Mouse (Mus musculus) cerebellum, adult 9-11 months (tissue): Measurements from ENCODE around the gene Sppl2a.
A peak's percentile ranks its signal among the peaks of the same experiment; 100 is the strongest.
"Not testable (repeated sequence)": the region's sequence is repeated elsewhere in the genome, so short reads cannot be mapped to it uniquely, and the experiment has no call there.

Experiments used
- DNase-seq: peaks from one replicate; pipeline ENCODE4 v3.0.0; 2022

Sppl2a gene

GRCm38 (mm10) chr2:126932897-126933641 is at the start of gene Sppl2a:
Sppl2a (minus strand) TSS chr2:126933235.
- DNase-seq = peak; percentile 95

GRCm38 (mm10) chr2:126977428-126977827 is 44.4 kb upstream of the Sppl2a start:
- DNase-seq = no peak

- no peak for DNase-seq
These were observed 28.7 kb upstream of the Sppl2a start for GRCm38 (mm10) chr2:126961696-126962095.

- DNase-seq = no peak
These were observed 22.6 kb upstream of the Sppl2a start for GRCm38 (mm10) chr2:126955671-126956070.

GRCm38 (mm10) chr2:126951085-126951484 is 18.1 kb upstream of the Sppl2a start:
- no peak for DNase-seq

- no peak for DNase-seq
These were observed 17.4 kb upstream of the Sppl2a start for GRCm38 (mm10) chr2:126950453-126950852.

- peak; percentile 25 for DNase-seq
These were observed 16.8 kb upstream of the Sppl2a start for GRCm38 (mm10) chr2:126949856-126950255.

- DNase-seq = not testable (repeated sequence)
These were observed 16.3 kb upstream of the Sppl2a start for GRCm38 (mm10) chr2:126949297-126949696.

GRCm38 (mm10) chr2:126948231-126948630 is 15.2 kb upstream of the Sppl2a start:
- no peak for DNase-seq

GRCm38 (mm10) chr2:126947646-126948045 is 14.6 kb upstream of the Sppl2a start:
- no peak for DNase-seq

GRCm38 (mm10) chr2:126943211-126943610 is 10.2 kb upstream of the Sppl2a start:
- DNase-seq = no peak

GRCm38 (mm10) chr2:126940314-126940866 is 7.4 kb upstream of the Sppl2a start:
- DNase-seq = no peak

- DNase-seq = no peak
These were observed 5.0 kb upstream of the Sppl2a start for GRCm38 (mm10) chr2:126938069-126938468.

GRCm38 (mm10) chr2:126933921-126934320 is 886 bp upstream of the Sppl2a start:
- no peak for DNase-seq

GRCm38 (mm10) chr2:126932261-126932896 is 656 bp downstream of the Sppl2a start:
- no peak for DNase-seq

GRCm38 (mm10) chr2:126931784-126932183 is 1.3 kb downstream of the Sppl2a start:
- DNase-seq = no peak

GRCm38 (mm10) chr2:126928681-126929080 is 4.4 kb downstream of the Sppl2a start:
- no peak for DNase-seq

GRCm38 (mm10) chr2:126920358-126921060 is 12.5 kb downstream of the Sppl2a start:
- no peak for DNase-seq

GRCm38 (mm10) chr2:126916236-126916635 is 16.8 kb downstream of the Sppl2a start:
- DNase-seq = no peak

GRCm38 (mm10) chr2:126914096-126914495 is 18.9 kb downstream of the Sppl2a start:
- no peak for DNase-seq

GRCm38 (mm10) chr2:126904162-126904561 is 28.9 kb downstream of the Sppl2a start:
- DNase-seq = peak; percentile 9

GRCm38 (mm10) chr2:126897511-126897910 is 35.5 kb downstream of the Sppl2a start:
- no peak for DNase-seq

- no peak for DNase-seq
These were observed 36.1 kb downstream of the Sppl2a start for GRCm38 (mm10) chr2:126896941-126897340.
